Mouse (Mus musculus) gastrocnemius, adult 18-20 months (tissue): Measurements from ENCODE around the gene Ctr9. TPM values are rescaled to one million over a fixed set of nuclear protein-coding genes. Genes with fewer than 3 reads are reported as not detected.
A peak's percentile ranks its signal among the peaks of the same experiment; 100 is the strongest.

Source experiments
- DNase-seq: peaks from one replicate; pipeline ENCODE4 v3.0.0; 2021; ENCODE audit warnings: low spot score
- total RNA-seq, 2 experiments: library from RNA; stranded (reverse); gene quantifications; 2 replicates each; pipeline ENCODE4 v1.2.3; 2021

Gene Ctr9
- total RNA-seq, 2 experiments from 2014 or later = 16.9 to 18.7 TPM

GRCm38 (mm10) chr7:111024912-111025311 lies 3.8 kb upstream of the Ctr9 start:
- DNase-seq = no peak

DNA sequence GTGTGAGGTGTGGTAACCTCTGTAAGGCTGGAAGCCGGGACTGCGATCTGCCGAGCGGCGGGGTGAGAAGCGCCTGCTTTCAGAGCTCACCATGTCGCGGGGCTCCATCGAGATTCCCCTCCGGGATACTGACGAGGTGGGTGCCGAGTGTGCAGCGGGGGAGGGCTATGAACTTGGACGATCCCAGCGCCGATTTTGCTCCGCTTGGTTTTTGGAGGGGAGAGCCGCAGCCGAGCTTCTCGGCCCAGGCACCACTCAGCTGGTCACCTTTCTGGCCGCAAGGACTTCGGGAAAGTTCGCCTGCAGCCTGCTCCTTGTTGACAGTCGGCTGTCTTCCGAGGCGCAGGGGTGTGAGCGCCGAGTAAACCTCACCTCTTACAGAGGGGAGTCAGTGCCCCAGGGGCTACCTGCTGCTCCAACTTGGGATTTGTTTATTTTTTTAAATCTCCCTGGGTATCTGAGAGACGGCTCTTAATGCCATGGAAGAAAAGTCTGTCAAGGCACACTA lies 349 bp downstream of the Ctr9 start:
- DNase-seq = no peak

DNA sequence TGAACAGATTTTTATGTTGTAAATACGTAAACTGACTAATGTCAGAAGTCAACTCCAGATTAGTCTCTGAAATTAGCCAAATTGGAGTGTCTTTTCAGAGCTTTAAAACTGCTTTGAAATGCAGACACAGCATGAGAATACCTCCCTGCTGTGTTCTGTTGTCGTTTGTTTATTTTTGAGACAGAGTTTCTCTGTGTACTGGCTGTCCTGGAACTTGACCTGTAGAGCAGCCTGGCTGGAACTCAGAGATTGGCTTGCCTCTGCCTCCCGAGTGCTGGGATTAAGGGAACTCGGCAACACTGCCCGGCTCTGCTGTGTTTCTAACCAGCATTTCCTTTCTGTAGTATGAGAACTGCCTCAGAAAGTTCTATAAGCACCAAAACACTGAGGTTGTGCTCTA lies 20.2 kb downstream of the Ctr9 start:
- DNase-seq = no peak

- DNase-seq = peak; percentile 81
Measured at GRCm38 (mm10) chr7:111049652-111050421, 21.1 kb downstream of the Ctr9 start.

DNA sequence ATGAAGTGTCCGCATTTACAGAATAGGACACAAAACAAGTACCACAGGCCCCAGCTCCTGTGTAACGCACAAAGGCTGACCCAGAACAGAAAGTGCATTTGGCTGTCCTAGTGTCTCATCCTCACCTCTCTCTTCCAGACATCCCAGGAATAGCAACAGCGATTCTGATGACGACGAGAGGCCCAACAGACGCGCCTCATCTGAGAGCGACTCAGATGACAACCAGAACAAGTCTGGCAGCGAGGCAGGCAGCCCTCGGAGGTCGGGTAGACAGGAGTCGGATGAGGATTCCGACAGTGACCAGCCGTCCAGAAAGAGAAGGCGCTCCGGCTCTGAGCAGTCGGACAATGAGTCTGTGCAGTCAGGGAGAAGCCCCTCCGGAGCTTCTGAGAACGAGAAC lies 26.5 kb downstream of the Ctr9 start:
- DNase-seq = peak; percentile 48

DNA sequence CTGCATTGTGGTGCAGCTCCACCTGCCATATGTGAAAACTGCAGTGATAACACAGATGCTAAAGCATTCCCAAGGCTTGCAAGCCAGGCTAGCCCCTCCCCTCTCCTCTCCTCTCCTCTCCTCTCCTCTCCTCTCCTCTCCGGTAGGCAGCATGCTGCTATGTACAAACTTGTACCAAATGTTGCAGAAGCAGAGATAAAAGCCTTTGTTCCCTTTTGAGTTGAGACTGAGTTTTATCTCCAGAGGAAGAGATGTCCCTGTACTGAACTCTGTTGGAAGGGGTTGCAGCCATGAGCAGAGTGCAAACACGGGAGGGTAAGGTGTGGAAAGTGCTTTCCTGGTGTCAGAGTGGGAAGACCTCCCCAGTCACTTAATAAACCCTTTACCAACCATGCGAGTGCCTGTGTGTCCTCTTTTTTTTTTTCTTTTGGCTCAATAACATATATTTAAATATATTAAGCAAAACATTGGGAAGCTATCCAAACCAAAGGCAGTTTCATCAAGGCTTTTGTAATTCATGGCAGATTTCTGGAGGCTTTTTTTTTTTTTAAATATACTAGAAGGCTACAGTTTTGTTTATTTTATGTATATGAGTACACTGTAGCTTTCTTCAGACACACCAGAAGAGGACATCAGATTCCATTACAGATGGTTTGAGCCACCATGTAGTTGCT lies 27.4 kb downstream of the Ctr9 start:
- DNase-seq = no peak

DNA sequence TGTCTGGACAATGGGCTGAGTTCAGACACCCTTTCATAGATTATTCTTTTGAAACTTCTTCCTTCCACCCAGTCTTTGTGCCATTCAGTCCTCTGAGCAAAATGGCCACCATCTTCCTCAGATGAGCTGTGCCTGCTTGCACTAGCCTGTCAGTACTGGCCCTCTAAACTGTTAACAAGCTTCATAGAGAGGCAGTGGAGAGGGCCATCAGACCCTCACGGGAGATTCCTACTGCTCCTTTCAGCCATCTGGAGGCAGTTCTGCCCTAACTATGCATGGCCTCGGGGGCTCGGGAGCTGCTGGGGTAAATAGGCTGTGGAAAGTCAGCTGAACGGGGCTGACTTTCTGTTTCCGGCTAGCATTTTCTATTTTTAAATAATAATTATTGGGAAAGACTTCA lies 30.8 kb downstream of the Ctr9 start:
- no peak for DNase-seq

- DNase-seq = no peak
Measured at GRCm38 (mm10) chr7:111062971-111063370, 34.2 kb downstream of the Ctr9 start.

GRCm38 (mm10) chr7:111068181-111068580 lies 39.4 kb downstream of the Ctr9 start:
- DNase-seq = no peak

DNA sequence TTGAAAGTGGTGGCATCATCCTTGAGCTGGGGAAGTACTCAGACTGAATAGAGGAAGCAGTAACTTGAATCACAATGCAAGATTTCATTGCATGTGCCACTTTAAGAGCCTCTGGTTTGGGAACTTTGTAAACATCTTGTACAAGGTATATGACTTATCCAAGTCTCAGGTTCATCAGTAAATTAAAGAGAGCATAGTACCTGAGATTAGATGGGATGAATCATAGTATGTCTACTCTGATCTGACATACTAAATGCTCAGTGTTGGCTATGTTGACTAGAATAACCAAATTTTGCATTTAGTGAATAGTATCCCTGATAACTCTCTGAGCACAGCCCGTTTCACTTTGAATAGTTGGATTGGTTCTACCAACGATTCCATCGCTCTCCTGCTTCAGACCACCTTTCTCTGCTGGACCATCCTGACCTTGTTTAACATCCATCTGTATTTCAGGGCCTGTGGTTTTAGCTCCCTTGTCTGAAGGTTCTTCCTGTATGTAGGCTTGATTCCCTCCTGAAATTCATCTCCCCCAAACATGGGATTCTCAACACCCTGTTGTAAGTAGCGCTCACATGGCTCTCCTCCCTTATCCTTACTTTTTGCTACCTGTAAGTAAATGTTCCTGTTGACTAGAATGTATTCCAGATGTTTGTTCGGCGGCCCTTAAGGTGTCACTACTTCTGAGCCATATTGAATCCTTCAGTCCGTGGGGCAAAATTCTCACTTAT lies 40.9 kb downstream of the Ctr9 start:
- no peak for DNase-seq

GRCm38 (mm10) chr7:111070167-111070496 lies 41.4 kb downstream of the Ctr9 start:
- no peak for DNase-seq

GRCm38 (mm10) chr7:111072410-111072809 lies 43.7 kb downstream of the Ctr9 start:
- no peak for DNase-seq

GRCm38 (mm10) chr7:111075288-111075687 lies 46.5 kb downstream of the Ctr9 start:
- DNase-seq = no peak

DNA sequence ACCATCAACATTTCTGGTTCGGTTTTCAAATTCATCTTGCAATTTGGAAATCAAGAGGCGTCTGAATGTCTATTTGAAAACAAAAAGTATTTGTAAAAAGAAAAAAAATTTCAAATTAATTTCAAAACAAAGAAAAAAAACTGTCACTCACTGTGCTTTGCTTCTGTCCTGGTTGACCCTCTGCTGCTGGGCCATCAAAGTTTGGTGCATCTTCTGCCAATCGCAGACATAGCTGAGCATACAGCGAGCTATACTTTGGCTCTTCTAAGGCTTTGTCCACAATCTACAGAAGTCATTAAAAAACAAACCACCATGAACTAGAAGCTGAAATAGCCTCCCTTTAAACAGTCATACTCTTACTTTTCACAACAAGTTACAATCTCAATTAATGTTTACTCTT lies 49.5 kb downstream of the Ctr9 start:
- DNase-seq = no peak

DNA sequence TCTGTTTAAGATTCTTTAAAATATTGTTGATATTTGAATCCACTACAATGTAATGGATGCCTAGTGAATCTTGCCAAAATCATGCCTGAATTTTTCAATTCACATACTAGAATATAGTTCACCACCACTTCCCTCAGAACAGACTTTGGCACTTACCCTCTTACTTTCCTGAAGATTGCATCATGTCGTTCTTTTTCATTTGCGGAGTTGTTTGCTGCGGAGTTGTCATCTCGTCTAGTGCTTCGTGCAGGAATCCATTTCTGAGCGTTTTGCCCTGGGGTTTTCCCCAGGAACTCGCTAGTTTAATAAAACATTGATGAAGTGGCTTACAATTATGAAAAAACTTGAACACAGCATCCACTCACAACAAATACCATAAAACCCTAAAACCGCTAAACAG lies 51.3 kb downstream of the Ctr9 start:
- DNase-seq = no peak

DNA sequence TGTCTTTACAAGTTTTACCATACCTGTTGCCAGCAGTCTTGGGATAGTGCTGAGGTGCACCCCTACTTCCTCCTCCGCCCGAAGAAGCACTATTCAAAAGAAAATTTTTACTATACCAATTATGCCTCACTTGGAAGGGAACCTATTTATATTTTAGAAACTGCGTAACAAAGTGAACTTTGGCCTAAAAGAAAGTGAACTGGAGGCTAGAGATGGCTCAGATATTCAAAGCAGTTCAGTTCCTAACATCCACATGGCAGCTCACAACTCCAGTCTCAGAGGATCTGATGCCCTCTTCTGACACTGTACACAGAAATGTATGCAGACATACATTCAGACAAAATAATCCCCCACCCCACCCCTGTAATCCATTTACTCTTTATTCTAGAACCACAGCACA lies 52.1 kb downstream of the Ctr9 start:
- DNase-seq = no peak

DNA sequence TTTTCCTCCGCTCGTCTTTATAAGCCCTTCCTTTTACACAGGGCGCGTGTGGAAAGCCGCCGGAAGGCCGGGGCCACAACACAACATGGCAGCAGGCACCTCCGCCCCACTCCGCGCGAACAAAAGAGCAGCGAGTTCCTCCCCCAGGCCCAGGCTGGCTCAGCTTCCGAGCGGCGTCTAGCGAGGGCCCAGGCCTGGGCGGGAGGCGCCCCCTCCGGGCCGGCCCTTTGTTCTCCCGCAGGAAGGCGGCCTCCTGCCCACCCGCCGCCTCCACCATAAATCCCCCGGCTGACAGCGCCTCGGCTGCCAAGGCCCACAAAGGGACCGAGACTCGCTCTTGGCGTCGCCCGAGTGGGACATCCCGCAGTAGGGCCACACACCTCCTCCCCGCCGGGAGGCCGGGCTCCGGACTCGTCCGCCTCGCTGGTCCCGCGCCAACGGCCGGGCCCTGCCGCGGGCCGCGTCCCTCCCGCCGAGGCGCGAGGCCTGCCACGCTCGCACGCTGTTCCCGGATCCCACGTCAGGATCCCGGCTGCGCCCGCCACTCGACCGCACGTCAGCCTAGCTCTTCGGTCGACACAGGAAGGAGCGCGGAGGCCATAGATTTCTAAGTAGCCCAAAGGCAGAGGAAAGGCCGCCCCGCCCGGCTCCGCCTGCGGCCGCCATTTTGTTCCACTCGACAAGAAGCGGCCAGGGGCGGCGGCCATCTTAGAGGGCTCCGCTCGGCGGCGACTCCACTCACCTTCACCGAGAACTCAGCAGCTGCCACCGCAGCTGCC lies 53.5 kb downstream of the Ctr9 start:
- peak; percentile 81 for DNase-seq

DNA sequence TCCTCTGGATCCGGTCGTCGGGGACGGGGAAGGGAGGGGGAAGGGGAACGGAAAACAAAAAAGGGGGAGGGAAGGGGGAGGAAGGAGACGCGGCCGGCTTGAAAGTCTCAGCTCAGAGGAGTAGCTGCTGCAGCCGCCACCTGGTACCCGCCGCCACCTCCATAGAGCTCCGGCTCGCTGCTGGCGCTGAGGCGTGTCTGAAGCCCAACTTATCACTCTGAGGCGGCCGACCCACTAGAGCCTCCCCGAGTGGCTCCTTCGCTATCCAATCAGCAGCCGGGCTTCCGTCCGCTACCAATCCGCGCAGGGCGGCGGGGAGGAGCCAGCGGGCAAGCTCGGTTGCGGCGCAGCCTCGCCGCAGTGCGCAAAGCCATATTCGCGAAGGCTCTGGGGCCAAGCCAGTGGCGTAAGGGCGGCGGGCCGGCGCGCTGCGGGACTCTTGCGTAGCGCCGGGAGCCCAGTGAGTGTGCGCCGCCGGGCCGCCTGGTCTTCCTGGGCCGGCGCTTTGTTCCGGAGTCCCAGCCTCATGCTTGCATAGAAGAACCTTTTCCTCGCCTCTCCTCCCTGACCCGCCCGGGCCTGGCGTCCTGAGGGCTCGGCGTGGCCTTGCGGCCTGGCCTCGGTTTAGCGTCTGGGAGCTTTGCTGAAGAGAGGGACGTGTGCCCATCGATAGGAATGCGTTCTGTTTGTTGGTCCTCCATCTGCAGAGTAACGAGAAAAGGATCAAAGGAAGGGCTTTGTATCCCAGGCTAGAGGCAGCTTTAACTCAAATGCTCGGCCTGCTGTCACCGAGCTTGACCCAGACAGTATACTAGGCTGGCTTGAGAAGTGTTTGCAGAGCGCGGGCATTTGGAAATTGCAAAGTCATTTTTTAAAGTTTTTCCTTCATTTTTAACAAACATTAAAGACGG lies 54.3 kb downstream of the Ctr9 start, which contains the start of gene Eif4g2:
Eif4g2 (minus strand) TSS at position 209 of the 911 bp plus-strand sequence.
- DNase-seq = peak; percentile 98

GRCm38 (mm10) chr7:111083733-111084120 lies 55.0 kb downstream of the Ctr9 start:
- DNase-seq = no peak

DNA sequence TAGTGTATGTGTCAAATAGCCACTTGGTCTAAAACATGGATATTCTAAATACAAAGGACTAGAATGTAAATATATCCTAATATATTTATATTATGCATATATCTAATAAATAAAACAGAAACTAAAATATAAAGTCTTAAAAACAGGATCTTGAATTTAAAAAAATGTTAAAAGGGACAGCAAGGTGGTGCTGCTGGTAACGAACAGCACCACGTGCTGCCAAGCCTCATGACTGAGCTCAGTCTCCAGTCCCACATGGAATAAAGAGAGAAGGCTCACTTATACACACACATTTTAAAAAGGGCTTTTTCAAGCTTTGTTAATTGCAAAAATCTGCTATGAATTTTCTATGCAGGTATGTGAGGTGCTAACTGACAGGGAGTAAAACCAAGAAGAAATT lies 55.7 kb downstream of the Ctr9 start:
- no peak for DNase-seq
